Mouse (Mus musculus) intestine, embryonic 14.5 days (tissue): ENCODE measurements around the gene Cd200r4. TPM values are rescaled to one million over a fixed set of nuclear protein-coding genes. Genes with fewer than 3 reads are reported as not detected.
"Not testable (repeated sequence)": the region's sequence is repeated elsewhere in the genome, so short reads cannot be mapped to it uniquely, and the experiment has no call there.

Source experiments
- ATAC-seq: fragments of 200-750 bp; cut with Nextera tagmentation; replicated peaks from 2 replicates; pipeline ENCODE4 v1.8.0; 2017; ENCODE audit warnings: low read depth, moderate number of reproducible peaks, moderate TSS enrichment, moderate library complexity; ENCODE audit not compliant: low FRiP score, low TSS enrichment
- DNase-seq: peaks from one replicate; pipeline ENCODE4 v3.0.0-alpha.2; 2018; ENCODE audit warnings: low spot score
- H3K27ac ChIP-seq: fragments of 300-500 bp; sonication (generic); 2 replicates; pipeline ENCODE4 v1.5.1; 2014; ENCODE audit warnings: low read depth, mild to moderate bottlenecking, control low read depth
- H3K27me3 ChIP-seq: fragments of 300-500 bp; sonication (generic); replicated peaks from 2 replicates; pipeline ENCODE4 v1.6.1; 2014; ENCODE audit warnings: low read length, control low read depth; ENCODE audit not compliant: control insufficient read depth, insufficient read depth
- H3K36me3 ChIP-seq: fragments of 300-500 bp; sonication (generic); 2 replicates; pipeline ENCODE4 v1.6.1; 2014; ENCODE audit warnings: low read length, control low read depth; ENCODE audit not compliant: control insufficient read depth, insufficient read depth
- H3K4me1 ChIP-seq: fragments of 300-500 bp; sonication (generic); replicated peaks from 2 replicates; pipeline ENCODE4 v1.6.1; 2014; ENCODE audit warnings: low read length, control low read depth, mixed read lengths; ENCODE audit not compliant: control insufficient read depth, insufficient read depth
- H3K4me2 ChIP-seq: fragments of 300-500 bp; sonication (generic); 2 replicates; pipeline ENCODE4 v1.6.1; 2014; ENCODE audit warnings: low read length
- H3K4me3 ChIP-seq: fragments of 300-500 bp; sonication (generic); 2 replicates; pipeline ENCODE4 v1.5.1; 2014; ENCODE audit warnings: low read depth, low read length, control low read depth, mixed read lengths
- H3K9ac ChIP-seq: fragments of 300-500 bp; sonication (generic); 2 replicates; pipeline ENCODE4 v1.6.1; 2014; ENCODE audit warnings: mild to moderate bottlenecking, low read length
- H3K9me3 ChIP-seq: fragments of 300-500 bp; sonication (generic); 2 replicates; pipeline ENCODE4 v1.6.1; 2016; ENCODE audit warnings: low read length, control low read depth; ENCODE audit not compliant: control insufficient read depth
- WGBS: fragments of 180-500 bp; shearing (Covaris S2); extraction: QIAGEN DNeasy Blood & Tissue Kit; methylation state at CpG from one replicate; pipeline ENCODE4 v1.1.7; 2014; 5-methylcytosine and 5-hydroxymethylcytosine counted together
- polyA plus RNA-seq: library from polyadenylated mRNA; unstranded; fragments of >200 nt; fragmentation: Nextera tagmentation; extraction: Ambion mirVana; gene quantifications from 2 replicates; pipeline ENCODE4 v1.2.1, GENCODE M21; 2014

Gene Cd200r4
- polyA plus RNA-seq, 1 experiment from 2014 or later, result 0.34 TPM

GRCm38 (mm10) chr16:44820545-44820944 lies 9.0 kb downstream of the Cd200r4 start:
- DNase-seq (no peak), ATAC-seq (no peak)
- H3K27me3 ChIP-seq, result no peaks in the 10 kb centered on the region
- 76% methylated on average over 4 of the region's 4 CpGs for WGBS
- H3K27ac ChIP-seq, result no peak overlapping the region
- H3K4me3 ChIP-seq, result no peak overlapping the region
- no peaks in the 10 kb centered on the region for H3K4me1 ChIP-seq
- H3K9me3 ChIP-seq, result no peaks in the 10 kb centered on the region
- no peak overlapping the region for H3K4me2 ChIP-seq
- H3K9ac ChIP-seq, result no peak overlapping the region
- H3K36me3 ChIP-seq, result no peaks in the 10 kb centered on the region

- Histone ChIP-seq H3K27ac (no peak overlapping the region), H3K27me3 (no peaks in the 10 kb centered on the region), H3K9me3 (no peaks in the 10 kb centered on the region), H3K4me3 (no peak overlapping the region), H3K9ac (no peak overlapping the region), H3K4me1 (no peaks in the 10 kb centered on the region), H3K4me2 (no peak overlapping the region), H3K36me3 (no peaks in the 10 kb centered on the region)
- 52% methylated on average over 3 of the region's 3 CpGs for WGBS
- DNase-seq, result no peak
- no peak for ATAC-seq
These were observed 20.8 kb downstream of the Cd200r4 start for GRCm38 (mm10) chr16:44832286-44832685.

GRCm38 (mm10) chr16:44833189-44833588 lies 21.7 kb downstream of the Cd200r4 start:
- DNase-seq, H3K9me3 ChIP-seq, H3K4me2 ChIP-seq, H3K4me1 ChIP-seq, H3K36me3 ChIP-seq, H3K27ac ChIP-seq, H3K4me3 ChIP-seq, H3K27me3 ChIP-seq, H3K9ac ChIP-seq, ATAC-seq: not testable (repeated sequence)
- 50% methylated on average over 2 of the region's 2 CpGs for WGBS

- no peaks in the 10 kb centered on the region for H3K9me3 ChIP-seq
- no peak within 1 kb of the TSS for H3K27ac ChIP-seq
- ATAC-seq, result no peak
- no peak within 1 kb of the TSS for H3K4me2 ChIP-seq
- H3K4me1 ChIP-seq, result no peaks in the 10 kb centered on the region
- H3K4me3 ChIP-seq, result no peak within 1 kb of the TSS
- no peaks in the 10 kb centered on the region for H3K36me3 ChIP-seq
- DNase-seq, result no peak
- H3K9ac ChIP-seq, result no peak within 1 kb of the TSS
- H3K27me3 ChIP-seq, result no peaks in the 10 kb centered on the region
- 86% methylated on average over 2 of the region's 2 CpGs for WGBS
These were observed 55.3 kb downstream of the Cd200r4 start, which contains the start of gene Cd200r2 for GRCm38 (mm10) chr16:44866797-44867196. Gene Cd200r2, plus strand, starts transcription at chr16:44867097.

GRCm38 (mm10) chr16:44875178-44875577 lies 63.6 kb downstream of the Cd200r4 start:
- Histone ChIP-seq H3K27me3 (no peaks in the 10 kb centered on the region), H3K4me1 (no peaks in the 10 kb centered on the region), H3K4me3 (no peak overlapping the region), H3K4me2 (no peak overlapping the region), H3K9me3 (no peaks in the 10 kb centered on the region), H3K9ac (no peak overlapping the region), H3K36me3 (no peaks in the 10 kb centered on the region), H3K27ac (no peak overlapping the region)
- ATAC-seq (no peak), DNase-seq (no peak)
- WGBS, result 37% methylated on average over 1 of the region's 1 CpGs

GRCm38 (mm10) chr16:44876625-44877024 lies 65.1 kb downstream of the Cd200r4 start:
- Histone ChIP-seq H3K27me3 (no peaks in the 10 kb centered on the region), H3K36me3 (no peaks in the 10 kb centered on the region), H3K4me3 (no peak overlapping the region), H3K9me3 (no peaks in the 10 kb centered on the region), H3K4me2 (no peak overlapping the region), H3K4me1 (no peaks in the 10 kb centered on the region), H3K9ac (no peak overlapping the region), H3K27ac (no peak overlapping the region)
- no peak for DNase-seq
- no peak for ATAC-seq
- WGBS, result 73% methylated on average over 5 of the region's 5 CpGs

- no peak overlapping the region for H3K4me2 ChIP-seq
- H3K4me3 ChIP-seq, result no peak overlapping the region
- no peaks in the 10 kb centered on the region for H3K4me1 ChIP-seq
- ATAC-seq (no peak), DNase-seq (no peak)
- no peak overlapping the region for H3K9ac ChIP-seq
- H3K27me3 ChIP-seq, result no peaks in the 10 kb centered on the region
- 75% methylated on average over 6 of the region's 6 CpGs for WGBS
- no peaks in the 10 kb centered on the region for H3K36me3 ChIP-seq
- H3K27ac ChIP-seq, result no peak overlapping the region
- no peaks in the 10 kb centered on the region for H3K9me3 ChIP-seq
These were observed 66.1 kb downstream of the Cd200r4 start for GRCm38 (mm10) chr16:44877595-44877994.

Other genes with a start within 250 kb of the Cd200r4 start
- 11.3 and 12.8 TPM in 2 replicates for gene Nepro, start 87.4 kb upstream of the Cd200r4 start, polyA plus RNA-seq
- 27.2 and 30.5 TPM in 2 replicates for gene Gtpbp8, start 65.4 kb upstream of the Cd200r4 start, polyA plus RNA-seq
- 0.88 and 0.99 TPM in 2 replicates for gene Cd200r1, start 46.0 kb upstream of the Cd200r4 start, polyA plus RNA-seq
- 0.09 TPM in 1 of 2 replicates, not detected in the other for gene Cd200r2, start 55.4 kb downstream of the Cd200r4 start, polyA plus RNA-seq
- 0.42 TPM in 1 of 2 replicates, not detected in the other for gene Cd200r3, start 131.9 kb downstream of the Cd200r4 start, polyA plus RNA-seq